Mouse (Mus musculus): ENCODE data around the gene Plaur.
"Not testable (repeated sequence)": the region's sequence is repeated elsewhere in the genome, so short reads cannot be mapped to it uniquely, and the experiment has no call there.

Plaur gene

GRCm38 (mm10) chr7:24516319-24516718, 54.0 kb downstream of the Plaur start:
- peak; percentile 58 for DNase-seq

DNA sequence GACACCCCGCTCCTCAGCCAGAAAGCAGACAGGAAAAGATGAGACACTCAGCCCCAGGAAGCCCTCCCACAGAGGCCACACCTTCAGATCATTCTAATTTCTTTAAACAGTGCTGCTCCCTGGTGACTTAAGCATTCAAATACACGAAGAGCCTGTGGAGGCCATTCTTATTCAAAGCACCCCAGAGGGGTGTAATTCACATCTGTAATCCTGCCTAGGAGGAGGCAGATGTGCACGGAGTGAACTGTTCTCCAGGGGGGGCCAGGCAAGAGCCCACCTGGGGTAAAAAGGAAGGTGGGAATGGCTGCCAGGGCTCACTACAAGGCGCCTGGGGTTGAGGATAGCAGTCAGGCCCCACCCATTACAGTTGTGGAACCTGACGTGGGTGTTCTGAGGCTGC, 54.8 kb downstream of the Plaur start:
- no peak for DNase-seq

DNA sequence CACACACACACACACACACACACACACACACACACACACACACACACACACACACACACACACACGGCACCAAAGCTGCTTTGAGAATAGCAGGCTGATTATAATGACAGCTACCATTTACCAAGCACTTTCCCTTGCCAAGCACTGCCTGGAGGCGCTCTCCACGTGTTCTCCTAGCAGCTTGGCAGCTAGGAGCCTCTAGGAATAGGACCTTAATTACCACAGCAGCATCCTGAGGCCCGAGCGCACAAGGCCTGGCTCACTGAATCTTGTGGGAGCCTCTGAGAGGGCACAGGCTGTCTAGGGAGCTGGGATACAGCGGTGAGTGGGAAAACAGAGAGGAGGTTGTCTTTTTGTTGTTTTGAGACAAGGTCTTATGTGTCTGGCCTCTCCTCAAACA, 55.4 kb downstream of the Plaur start:
- peak; percentile 52 for DNase-seq

GRCm38 (mm10) chr7:24519130-24519529, 56.8 kb downstream of the Plaur start:
- no peak for DNase-seq

- not testable (repeated sequence) for DNase-seq
Observed at GRCm38 (mm10) chr7:24520054-24520453, 57.8 kb downstream of the Plaur start.

DNA sequence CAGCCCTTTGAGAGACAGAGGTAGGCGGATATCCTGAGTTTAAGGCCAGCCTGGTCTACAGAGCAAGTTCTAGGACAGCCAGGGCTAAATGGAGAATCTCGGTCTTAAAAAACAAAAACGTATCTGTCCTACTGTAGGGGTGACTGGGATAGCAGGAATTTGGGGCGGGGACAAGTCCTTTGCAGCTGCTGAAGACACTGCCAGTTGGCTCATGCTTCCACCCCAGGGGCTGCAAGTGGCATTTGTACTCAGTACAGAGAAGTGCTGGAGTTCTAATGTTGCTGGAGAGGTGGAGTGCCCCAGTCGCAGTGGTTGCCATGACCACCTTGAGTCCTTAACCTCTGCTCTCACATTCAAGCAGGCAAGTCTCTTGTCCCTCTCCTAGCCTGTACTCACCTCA, 60.5 kb downstream of the Plaur start:
- no peak for DNase-seq

DNA sequence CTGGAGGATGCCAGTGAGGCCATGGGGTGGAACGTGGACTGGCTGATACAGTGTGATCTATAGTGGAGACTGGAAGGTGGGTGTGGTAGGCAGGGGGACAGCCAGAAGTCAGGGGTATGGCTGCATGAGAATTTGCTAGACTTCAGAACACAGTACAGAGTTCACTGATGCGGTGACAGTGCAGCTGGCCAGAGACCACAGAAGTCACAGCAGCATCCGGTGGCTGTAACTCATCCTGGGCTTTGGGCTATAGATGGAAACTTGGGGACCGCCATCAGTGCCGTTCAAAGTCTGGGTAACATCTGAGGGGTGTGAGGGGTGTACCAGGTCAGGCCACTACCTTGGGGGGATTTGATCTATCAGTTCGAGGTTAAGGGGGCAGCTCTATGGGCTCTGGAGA, 61.4 kb downstream of the Plaur start:
- no peak for DNase-seq

DNA sequence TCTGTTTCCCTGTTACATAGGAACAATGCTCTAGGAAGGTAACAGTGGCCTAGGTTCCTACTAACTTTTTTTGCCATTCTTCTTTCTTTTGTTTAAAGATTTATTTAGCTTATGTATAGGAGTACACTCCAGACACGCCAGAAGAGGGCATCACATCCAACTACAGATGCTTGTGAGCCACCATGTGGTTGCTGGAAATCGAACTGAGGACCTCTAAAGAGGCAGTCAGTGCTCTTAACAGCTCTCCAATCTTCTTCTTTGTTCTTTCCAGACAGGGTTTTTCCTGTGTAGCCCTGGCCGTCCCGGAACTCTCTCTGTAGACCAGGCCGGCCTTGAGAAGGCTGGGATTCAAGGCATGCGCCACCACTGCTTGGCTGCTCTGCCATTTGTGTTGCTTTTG, 62.7 kb downstream of the Plaur start:
- no peak for DNase-seq

Data from right cerebral cortex, postnatal 14 days (tissue).